Mouse (Mus musculus): Measurements from ENCODE around the gene Palm.
A peak's percentile ranks its signal among the peaks of the same experiment; 100 is the strongest.

Gene Palm

DNA sequence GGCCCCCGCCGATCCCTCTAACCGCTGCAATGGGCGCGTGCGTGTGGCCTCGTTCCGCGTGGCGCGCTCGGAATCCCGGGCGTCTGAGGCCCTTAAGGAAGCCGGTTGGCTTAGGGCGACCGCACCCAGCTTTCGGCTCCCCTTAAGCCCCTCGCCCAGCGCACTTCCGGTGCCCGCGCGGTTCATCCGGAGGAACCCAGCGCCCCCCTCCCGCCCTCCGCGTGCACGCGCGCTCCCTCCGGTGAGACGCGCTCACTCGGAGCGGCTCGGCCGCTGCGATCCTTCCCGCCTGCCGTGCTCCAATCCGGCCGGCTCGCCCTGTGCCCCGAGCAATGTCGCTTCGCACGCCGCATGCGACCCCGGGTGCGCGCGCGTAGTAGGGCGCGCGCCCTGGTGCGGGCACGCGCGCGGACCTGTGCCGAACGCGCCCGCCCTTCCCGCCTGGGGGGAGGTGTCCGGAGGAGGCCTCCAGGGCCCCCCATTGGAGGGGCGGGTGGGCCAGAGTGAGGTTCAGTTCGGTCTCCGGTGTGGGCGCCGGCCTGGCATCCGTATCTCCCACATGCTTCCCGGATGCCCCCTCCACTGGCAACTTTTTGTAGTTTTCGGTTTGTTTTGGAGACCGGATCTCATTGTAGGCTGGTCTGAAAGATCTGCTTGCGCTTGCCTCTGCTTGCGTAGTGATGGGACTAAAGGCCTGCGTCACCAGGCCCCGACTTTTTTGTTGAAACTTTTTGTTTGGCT is 61.6 kb downstream of the Palm start:
- DNase-seq (ENCODE audit: low spot score in 2 of 2) = peak; percentile 71 to 75

DNA sequence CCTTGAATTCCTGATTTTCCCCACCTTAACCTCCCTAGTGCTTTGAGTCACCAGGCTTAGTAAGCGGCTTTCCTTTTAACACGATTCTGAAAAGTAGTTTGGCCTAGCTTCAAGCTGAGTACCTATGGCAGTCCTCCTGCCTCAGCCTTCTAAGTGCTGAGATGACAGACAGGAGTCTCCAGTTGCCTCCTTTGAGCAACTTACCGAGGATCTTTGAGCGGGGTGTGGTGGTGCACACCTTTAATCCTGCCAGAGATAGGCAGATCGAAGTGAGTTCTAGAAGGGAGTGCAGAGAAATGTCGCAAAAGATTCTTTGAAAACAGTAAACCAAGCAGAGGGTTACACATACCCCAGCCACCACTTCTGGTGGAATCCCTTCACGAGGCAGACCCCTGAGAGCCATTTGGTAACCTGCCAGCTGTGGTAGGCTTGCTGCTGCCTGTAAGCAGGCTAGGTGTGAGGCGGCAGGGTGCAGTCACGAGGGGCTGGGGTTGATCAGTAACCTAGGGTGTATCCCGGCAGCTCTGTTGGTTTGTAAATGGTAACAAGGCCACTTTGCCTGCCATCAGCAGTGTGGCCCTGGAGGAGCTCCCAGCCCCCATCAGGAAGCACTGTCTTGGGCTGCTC is 62.3 kb downstream of the Palm start:
- DNase-seq (ENCODE audit: low spot score in 2 of 2) = no peak

DNA sequence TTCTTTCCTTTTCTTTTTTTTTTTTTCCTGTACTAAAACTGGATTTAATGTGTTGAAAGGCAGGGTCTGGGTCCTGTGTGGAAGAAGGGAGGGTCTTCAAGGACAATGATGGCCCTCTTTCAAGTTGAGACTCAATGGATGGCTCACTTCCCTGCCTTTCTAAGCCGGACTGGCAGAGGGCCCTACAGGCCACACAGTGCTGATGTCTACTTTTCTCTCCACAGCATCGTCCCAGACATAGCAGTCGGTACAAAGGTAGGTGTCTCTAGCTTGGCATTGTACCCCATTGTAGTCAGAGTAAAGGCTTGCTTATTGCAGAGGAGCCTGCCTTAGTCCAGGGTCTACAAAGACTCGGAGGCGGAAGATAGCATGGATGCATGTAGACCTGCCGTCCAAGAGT is 62.9 kb downstream of the Palm start:
- no peak for DNase-seq (ENCODE audit: low spot score in 2 of 2)

DNA sequence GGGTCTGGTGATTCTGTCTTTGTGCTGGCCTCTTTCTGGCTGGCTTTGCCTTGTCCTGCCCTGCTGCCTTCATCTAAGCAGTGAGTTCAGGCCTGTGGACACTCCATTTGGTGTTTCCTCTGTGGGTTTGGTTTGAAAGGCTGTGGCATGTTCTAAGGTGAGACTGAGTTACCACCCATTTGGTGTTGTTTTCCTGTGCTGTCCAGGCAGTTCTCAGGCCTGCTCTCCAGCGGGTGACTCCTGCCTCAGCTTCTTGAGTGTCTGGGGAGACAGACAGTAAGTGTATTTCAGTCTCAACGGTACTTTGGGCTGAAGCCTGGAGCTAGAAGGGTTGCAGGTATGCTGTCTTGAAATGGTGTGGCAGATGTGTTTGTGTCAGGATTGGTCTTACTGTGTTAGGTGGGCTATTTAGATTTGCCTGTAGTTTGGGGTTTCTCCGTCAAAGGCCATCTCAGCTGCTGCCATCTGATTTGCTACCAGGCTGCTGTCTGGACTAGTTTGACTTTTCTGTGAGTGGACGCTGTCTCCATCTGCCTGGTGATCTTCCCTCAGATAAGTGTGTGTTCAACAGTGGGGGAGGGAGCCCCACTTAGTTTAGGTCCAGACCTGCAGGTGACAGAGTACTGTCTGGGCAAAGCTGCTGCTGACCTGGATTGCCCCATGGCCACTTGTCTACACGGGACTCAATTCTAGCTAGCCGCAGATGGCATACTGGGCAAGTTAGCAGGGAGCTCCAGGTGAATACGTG is 63.5 kb downstream of the Palm start:
- no peak for DNase-seq (ENCODE audit: low spot score in 2 of 2)

DNA sequence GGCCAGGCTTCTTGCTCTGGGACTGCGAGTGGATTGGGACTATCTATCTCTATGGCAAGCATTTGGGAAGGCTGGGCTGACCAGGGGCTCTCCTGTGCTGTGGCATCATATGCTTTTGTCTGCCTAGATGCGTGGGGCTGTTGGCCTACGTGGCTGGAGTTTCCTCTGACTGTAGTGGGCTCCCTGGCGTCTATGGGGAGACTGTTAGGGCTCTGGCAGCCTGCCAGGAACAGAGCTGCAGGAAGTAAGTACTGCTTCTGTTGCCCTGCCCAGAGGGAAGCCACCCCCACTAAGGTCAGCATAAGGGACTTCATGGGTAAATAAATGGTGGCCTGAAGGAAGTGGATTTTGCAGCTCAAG is 64.1 kb downstream of the Palm start:
- DNase-seq (ENCODE audit: low spot score in 2 of 2) = peak; percentile 78 to 79

DNA sequence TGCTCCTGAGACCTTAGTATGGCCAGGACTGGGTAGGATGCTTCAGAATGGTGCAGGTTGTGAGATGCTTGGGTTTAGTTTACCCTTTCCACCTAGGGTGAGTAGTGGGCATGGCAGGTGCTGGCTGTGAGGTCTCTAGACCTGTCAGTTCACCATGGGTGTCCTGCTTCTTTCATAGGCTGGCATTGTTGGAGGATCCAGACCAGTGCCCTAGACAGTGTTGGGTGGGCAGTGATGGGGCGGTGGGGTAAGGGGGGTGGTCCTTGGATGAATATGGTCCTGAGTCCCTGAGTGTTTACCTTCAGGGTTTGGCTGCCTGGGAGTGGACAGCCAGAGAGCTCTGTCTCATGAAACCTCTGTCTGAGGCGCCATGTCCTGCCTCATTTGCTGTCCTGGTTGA is 64.5 kb downstream of the Palm start:
- no peak for DNase-seq (ENCODE audit: low spot score in 2 of 2)

DNA sequence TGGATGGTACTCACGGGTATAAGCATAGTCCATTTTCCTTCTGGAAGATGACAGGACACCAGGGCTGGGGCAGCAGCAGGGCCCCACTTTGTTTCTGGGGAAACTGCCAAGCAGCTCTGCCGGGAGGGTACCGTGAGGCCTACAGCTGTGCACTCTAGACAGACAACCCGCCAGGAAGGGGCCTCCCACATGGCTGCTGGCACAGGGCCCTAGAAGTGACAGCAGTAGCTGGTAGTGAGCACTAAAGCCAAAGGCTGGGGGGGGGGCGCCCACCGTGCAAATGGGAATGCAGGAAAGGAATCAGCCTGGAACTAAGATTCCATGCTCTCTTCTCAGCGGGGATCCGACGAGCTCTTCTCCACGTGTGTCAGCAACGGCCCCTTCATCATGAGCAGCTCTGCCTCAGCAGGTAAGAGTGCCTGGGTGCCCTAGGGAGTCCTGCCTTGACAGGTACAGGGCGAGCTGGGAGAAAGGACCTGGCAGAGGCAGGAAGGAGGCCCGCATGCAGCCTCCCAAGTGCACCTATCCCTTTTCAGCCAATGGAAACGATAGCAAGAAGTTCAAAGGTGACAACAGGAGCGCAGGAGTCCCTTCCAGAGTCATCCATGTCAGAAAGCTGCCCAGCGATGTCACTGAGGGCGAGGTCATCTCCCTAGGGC is 65.2 kb downstream of the Palm start:
- DNase-seq (ENCODE audit: low spot score in 2 of 2) = peak in 1 of 2 experiments; percentile 74

DNA sequence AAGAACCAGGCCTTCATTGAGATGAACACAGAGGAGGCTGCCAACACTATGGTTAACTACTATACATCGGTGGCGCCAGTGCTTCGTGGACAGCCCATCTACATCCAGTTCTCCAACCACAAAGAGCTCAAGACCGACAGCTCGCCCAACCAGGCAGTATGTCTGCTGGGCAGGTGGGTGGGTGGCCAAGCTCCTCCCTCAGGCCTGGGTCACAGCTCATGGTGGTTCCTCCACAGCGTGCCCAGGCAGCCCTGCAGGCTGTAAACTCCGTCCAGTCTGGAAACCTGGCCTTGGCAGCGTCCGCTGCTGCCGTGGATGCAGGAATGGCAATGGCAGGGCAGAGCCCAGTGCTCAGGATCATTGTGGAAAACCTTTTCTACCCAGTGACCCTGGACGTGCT is 65.7 kb downstream of the Palm start:
- DNase-seq (ENCODE audit: low spot score in 2 of 2) = no peak

DNA sequence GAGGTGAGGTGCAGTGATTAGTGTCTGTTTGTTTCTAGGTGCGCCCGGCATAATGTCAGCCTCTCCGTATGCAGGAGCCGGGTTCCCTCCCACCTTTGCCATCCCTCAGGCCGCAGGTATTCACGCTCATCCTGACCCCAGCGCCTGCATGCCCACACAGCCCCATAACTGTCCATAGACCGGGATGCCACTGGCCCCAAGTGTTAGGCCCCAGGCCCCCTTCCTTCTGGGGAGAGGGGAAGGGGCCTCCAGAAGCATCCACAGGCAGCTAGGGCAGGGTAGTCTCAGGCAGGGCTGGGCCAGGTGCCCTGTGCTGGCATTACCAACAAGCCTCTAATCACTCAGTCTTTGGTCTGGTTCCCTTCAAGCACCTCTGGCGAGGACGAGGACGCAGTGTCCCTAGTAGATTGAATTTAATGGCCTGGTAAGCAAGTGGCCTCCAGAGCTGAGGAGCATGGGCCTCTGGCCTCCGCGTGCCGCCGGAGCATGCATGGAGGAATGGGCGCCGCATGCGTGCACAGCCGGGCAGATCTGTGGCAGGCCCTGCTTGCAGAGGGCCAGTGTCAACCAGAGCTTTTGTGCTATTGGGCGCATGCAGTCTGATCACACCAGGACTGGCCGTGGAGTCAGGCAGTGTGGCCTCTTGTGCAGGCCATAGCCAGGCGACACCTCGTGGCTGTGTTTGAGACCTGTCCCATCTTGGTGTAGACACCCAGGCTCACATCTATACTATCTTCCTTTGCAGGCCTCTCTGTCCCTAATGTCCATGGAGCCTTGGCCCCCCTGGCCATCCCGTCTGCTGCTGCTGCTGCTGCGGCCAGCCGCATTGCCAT is 66.9 kb downstream of the Palm start:
- no peak for DNase-seq (ENCODE audit: low spot score in 2 of 2)

DNA sequence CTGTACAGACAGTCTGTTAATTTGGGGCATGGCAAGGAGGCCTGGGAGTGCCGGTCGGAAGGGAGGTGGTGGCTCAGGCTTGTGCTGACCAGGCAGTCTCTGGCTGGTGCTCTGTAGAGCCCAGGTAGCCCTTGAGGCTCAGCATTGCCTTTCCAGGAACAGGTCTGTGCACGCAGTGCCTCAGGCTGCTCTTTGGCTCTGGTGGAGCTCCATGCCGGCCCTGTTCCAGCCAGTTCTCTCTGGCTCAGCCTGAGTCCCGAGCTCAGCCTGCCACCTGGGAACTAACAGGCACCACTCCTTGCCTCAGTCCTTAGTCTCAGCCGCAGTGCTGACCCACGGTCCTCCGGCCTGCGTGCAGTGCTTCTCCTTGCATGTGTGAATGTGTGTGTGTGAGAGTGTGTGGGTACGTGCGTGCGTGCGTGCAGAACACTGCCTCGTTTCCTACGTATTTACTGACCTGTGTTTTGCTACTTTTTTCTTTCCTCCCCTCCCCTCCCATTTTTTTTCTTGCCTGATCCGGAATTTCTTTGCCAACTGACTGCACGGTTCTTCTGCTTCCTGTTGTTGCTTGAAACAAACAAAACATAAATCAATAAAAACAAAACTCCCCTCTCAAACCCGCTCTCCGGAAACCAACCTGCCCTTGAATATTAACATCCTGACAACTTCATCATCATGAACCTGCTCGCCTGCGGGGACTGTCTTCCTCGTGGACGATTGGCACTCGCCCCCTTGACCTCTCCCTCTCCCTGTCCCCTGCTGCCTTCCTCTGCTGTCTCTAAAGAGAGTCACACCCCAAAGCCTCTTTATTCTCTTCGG is 68.1 kb downstream of the Palm start:
- no peak for DNase-seq (ENCODE audit: low spot score in 2 of 2)

DNA sequence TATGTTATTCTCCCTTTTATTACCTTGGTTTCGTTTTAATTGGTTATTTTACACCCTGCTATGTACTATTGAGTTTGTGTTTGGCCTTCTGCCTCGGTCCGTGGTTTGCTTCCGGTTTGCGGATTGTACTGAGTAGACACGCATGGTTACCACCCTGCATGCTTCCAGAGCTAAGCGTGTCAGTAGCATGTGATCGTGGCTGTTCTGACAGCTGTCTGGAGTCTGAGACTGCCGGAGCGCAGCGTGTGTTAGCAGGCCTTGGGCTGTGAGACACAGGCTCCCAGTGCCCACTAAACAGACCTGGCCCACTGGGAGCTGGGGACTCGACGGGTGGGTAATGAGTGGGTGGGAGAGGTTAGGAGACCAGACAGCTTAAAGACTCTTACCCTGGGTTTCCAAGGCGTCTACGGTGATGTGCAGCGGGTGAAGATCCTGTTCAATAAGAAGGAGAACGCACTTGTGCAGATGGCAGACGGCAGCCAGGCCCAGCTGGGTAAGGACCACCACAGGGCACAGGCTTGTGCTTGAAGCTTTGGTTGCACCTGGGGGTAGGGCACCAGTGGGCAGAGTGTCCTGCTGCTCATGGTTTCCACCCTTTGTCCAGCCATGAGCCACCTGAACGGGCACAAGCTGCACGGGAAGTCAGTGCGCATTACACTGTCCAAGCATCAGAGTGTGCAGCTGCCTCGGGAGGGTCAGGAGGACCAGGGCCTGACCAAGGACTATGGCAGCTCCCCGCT is 68.8 kb downstream of the Palm start:
- no peak for DNase-seq (ENCODE audit: low spot score in 2 of 2)

DNA sequence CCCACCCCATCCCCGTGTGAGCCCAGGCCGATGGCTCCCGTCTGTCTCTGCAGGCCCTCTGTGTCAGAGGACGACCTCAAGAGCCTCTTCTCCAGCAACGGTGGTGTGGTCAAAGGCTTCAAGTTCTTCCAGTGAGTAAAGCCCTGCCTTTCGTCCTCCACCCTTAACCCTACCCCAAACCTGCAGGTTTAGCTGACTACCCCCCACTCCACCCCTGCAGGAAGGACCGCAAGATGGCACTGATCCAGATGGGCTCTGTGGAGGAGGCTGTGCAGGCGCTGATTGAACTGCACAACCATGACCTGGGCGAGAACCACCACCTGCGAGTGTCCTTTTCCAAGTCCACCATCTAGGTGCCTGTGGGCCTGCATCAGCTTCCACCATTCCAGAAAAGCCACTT is 69.6 kb downstream of the Palm start:
- DNase-seq (ENCODE audit: low spot score in 2 of 2) = no peak

DNA sequence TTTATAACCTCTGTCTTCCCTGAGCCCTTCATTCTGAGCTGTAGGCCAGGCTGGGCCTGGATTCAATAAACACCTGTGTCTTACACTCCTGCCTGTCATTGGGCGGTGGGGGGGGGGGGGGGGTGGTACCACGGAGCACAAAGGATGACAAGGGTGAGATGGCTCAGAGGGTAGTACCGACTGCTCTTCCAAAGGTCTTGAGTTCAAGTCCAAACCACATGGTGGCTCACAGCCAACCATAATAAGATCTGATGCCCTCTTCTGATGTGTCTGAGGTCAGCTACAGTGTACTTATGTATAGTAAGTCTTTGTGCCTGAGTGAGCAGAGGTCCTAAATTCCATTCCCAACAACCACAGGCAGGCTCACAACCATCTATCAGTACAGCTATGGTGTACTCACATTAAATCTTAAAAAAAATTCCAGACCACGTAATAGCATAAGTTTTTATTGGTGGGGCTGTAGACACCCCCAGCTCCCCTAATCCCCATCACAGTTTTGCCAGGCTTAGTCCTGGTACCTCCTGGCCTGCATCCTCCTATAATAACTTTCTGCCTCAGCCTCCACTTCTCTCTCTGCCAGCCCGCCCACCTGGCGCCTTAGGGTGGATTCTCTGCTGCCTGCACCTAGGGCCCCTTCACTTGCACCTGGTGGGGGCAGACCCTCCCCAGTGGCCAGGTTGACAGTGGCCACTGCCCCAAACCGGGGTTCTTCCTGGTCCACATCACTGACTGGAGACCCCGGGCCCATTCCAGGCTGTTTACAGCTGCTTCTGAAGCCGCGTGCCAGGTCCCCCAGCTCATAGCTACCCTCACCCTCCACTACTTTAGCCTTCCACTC is 71.2 kb downstream of the Palm start:
- no peak for DNase-seq (ENCODE audit: low spot score in 2 of 2)

DNA sequence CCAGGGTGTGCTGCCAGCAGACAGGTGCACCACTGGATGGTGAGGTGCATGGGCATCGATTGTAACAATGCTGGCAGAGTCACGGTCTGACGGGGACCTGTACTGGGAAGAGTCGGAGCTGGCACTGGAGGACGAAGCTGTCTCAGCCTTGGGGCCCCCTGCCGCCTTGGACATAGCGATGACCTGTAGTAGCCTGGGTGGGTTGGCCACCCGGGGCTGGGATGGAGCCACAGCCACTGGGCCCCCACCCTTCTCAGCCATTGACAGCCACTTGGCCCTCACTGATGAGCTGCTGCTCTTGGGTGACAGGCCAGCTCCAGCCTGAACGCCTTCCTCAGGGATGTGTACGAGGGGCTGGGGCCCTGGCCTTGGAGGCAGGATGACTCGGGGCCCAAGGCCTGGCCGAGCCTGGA is 71.8 kb downstream of the Palm start:
- no peak for DNase-seq (ENCODE audit: low spot score in 2 of 2)

DNA sequence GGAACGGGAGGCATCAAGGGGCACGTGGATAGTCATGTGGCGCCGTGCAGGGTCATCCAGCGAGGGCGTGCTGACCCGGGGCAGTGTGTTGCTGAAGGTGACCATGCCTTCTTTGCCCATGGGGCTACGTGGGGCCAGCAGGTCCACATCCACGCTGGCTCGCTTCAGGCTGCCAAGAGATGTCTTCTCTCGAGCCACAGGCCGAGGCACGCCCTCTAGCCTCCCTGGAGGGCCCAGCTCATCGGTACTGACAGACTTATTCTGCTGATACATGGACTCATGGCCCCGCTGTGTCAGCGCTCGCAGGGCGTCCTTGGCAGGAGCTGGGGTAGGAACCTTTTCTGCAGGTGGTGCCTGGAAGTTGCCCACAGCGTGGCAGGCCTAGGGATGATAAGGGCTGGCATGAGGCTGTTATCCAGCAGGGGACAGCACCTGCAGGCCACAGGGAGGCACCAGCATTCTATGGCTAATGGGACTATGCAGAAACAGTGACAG is 72.5 kb downstream of the Palm start:
- DNase-seq (ENCODE audit: low spot score in 2 of 2) = peak in 1 of 2 experiments; percentile 61

DNA sequence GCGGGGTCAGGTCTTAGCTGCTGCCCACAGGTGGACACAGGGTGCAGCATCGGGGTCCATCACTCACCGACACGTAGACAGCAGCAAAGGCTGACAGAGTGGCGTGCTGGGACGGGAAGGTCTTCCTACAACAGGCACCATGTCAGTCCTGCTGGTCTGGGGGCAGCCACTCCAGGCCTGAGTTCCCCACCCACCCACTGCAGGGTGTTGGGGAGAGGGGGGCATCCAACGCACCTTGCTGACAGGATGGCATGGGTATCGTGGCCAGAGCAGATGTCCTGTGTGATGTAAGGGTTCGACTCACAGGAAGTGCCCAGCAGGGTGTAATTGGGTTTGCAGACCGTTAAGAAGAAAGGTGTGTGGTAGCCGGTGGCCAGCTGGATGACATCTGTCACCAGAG is 73.2 kb downstream of the Palm start:
- no peak for DNase-seq (ENCODE audit: low spot score in 2 of 2)

Data from heart, adult 9 months (tissue).